Mouse (Mus musculus) liver, adult 2 months (tissue): ENCODE results near the gene Ppp6c.

ENCODE experiments used
- CTCF ChIP-seq: fragments of 200-500 bp; IDR thresholded peaks from 2 replicates; pipeline ENCODE4 v1.5.1; 2011; ENCODE audit warnings: low read depth, low read length, control low read depth
- POLR2A ChIP-seq: fragments of 200-500 bp; IDR thresholded peaks from 2 replicates; pipeline ENCODE4 v1.6.1; 2011; ENCODE audit warnings: low read length, control low read depth; ENCODE audit not compliant: insufficient read depth; ENCODE audit errors: extremely low read depth

DNA sequence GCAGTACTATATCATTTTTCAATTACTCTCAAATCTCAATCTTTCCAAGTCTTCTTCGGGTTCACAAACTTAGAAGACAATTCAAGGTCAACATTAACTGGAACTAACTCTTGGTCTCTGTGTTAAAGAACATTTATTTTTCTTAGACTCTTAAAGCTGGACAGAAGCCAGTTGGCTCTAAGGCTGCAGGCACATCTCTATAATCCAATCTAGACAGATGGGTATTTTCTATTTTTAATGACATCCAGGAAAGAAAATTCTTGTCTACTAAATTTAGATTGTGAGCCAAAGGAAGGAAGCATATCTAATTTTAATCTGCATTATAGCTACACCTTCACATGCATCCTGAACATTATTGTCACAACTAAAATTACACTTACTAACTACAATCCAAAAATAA, 68.3 kb downstream of the Ppp6c start:
- no peak for TF ChIP-seq CTCF
- no peak for TF ChIP-seq POLR2A
